Mouse (Mus musculus): ENCODE measurements around the gene Chrdl2.

DNA sequence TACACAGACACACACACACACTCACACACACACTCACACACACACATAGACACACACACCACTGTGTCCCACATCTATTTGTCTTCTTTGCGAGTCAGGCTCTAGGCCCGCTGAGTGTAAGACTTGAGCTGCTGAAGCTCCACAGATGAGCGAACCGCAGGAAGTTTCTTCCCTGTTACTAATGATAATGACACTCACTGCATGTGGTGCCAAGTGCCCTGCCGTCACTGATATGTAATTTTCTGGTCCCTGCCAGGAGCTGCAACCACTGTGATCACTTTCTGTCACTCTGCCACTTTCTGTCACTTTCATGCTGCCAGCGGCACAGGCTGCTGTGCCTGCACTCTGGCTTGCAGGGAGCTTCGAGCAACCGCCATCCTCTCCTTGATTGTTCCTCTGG lies 6.1 kb downstream of the Chrdl2 start:
- no peak for TF ChIP-seq ZNF384 (IDR thresholded peaks at IDR 0.05; ENCODE audit: low read depth, low read length)
- TF ChIP-seq MAFK (IDR thresholded peaks at IDR 0.05; ENCODE audit: insufficient read depth, low read depth, low read length): no peak
- no peak for TF ChIP-seq HCFC1 (IDR thresholded peaks at IDR 0.05; ENCODE audit: borderline replicate concordance, insufficient read depth, low read length)
- TF ChIP-seq ZC3H11A (IDR thresholded peaks at IDR 0.05; ENCODE audit: borderline replicate concordance, low read depth, low read length): no peak

Data from ES-E14 (cell line).